Mouse (Mus musculus) forebrain, embryonic 10.5 days (tissue): ENCODE measurements around the gene Prkab2. TPM values are rescaled to one million over a fixed set of nuclear protein-coding genes. Genes with fewer than 3 reads are reported as not detected.
A peak's percentile ranks its signal among the peaks of the same experiment; 100 is the strongest.

Experiments used
- DNase-seq: peaks from one replicate; pipeline ENCODE4 v3.0.0-alpha.2; 2017; ENCODE audit warnings: low spot score; ENCODE audit errors: extremely low spot score
- H3K27ac ChIP-seq: fragments of 300-500 bp; sonication (generic); 2 replicates; pipeline ENCODE4 v1.5.1; 2016; ENCODE audit warnings: mild to moderate bottlenecking
- H3K27me3 ChIP-seq: fragments of 300-500 bp; sonication (generic); 2 replicates; pipeline ENCODE4 v1.6.1; 2016; ENCODE audit warnings: mild to moderate bottlenecking; ENCODE audit not compliant: poor library complexity, severe bottlenecking
- H3K36me3 ChIP-seq: fragments of 300-500 bp; sonication (generic); replicated peaks from 2 replicates; pipeline ENCODE4 v1.6.1; 2016; ENCODE audit warnings: mild to moderate bottlenecking, moderate library complexity
- H3K4me1 ChIP-seq: fragments of 300-500 bp; sonication (generic); 2 replicates; pipeline ENCODE4 v1.6.1; 2016
- H3K4me3 ChIP-seq: fragments of 300-500 bp; sonication (generic); 2 replicates; pipeline ENCODE4 v1.5.1; 2016; ENCODE audit warnings: mild to moderate bottlenecking, moderate library complexity
- H3K9me3 ChIP-seq: fragments of 300-500 bp; sonication (generic); 2 replicates; pipeline ENCODE4 v1.6.1; 2016; ENCODE audit warnings: mild to moderate bottlenecking, moderate library complexity
- WGBS: fragments of 180-500 bp; shearing (Covaris S2); methylation state at CpG from one replicate; pipeline ENCODE4 v1.1.7; 2016; 5-methylcytosine and 5-hydroxymethylcytosine counted together
- polyA plus RNA-seq: library from polyadenylated mRNA; unstranded; fragments of >200 nt; fragmentation: Nextera tagmentation; extraction: Ambion mirVana; gene quantifications from 2 replicates; pipeline ENCODE4 v1.2.1, GENCODE M21; 2016

Prkab2 gene
- polyA plus RNA-seq, result 7.6 and 8.5 TPM in 2 replicates

DNA sequence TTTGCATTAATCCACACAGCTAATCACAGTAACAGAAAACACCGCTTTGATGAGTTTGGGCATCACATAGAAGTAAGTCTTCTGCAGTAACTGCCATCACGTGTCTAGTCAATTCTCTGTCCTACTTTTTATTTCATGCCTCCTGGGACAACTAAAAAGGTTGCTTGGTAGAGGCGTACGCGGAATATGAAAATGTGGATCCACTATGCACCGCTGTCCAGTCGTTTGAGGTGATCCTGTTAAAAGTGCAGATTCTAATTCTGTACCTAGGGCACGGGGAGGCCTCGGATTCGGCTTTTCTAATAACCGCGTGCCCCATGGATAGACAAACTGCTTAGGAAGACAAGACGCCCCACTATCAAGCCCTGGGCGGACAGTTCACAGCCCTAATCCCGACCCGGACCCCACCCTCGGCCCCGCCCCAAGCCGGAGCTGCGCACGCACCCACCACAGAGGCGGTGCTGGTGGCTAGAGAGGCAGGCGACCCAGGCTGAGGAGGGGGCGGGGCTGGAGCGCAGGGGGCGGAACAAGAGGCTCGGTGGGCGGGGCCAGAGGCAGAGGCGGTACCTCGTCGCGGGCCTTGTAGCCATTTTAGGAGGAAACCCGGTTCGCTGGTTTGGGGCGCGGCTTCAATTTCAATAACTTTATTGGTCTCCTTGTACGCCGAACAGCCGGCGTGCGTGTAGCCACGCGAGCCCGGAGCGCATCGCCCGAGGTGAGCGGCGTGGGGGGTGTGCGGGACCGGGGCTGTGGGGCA is at the start of gene Prkab2:
TSS of gene Prkab2 (plus strand) at position 539 of the 757 bp plus-strand sequence.
- H3K27ac ChIP-seq, result peak within 1 kb of the TSS; percentile 86
- DNase-seq, result peak; percentile 100

DNA sequence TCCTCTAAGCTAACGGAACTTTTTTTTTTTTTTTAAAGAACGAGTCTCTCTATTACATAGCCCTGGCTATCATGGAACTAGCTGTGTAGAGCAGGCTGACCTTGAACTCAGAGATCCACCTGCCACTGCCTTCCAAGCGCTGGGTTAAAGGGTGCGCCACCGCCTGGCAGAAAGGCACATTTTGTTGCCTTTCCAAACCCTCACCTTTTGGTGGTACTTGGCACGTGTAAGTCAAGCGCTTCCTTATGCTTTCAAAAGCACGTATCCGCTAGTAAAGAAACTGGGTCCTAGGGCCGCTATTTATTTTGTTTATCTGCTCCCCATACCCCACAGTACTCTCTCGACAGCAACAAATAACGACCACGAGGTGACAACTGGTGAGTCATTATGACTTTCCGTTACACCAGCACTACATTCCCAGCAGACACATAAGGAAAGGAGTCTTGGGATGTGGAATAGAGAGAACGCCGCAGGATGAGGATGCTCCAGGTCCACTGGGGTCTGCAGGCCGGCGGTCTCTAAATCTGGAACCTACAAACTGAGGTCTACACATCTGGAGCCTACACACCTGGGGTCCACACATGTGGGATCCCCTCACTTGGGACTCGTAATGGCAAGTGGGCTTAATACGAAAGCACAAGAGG is 48.7 kb upstream of the Prkab2 start:
- WGBS, result 4% methylated on average over 20 of the region's 20 CpGs
- H3K4me1 ChIP-seq, result peaks cover 21% of the 10 kb centered on the region
- no peak for DNase-seq
- H3K9me3 ChIP-seq, result no peaks in the 10 kb centered on the region
- H3K27ac ChIP-seq, result peak overlapping the region; percentile 100
- H3K4me3 ChIP-seq, result peak overlapping the region; percentile 85
- peaks cover 6% of the 10 kb centered on the region; the same call in 1 of the 2 replicates for H3K27me3 ChIP-seq
- no peaks in the 10 kb centered on the region for H3K36me3 ChIP-seq

More for the DNA sequence above, at the start of gene Prkab2:
- Histone ChIP-seq H3K4me1 (peaks cover 17% of the 10 kb centered on the region), H3K9me3 (no peaks in the 10 kb centered on the region), H3K4me3 (peak within 1 kb of the TSS; percentile 80), H3K36me3 (peaks cover 8% of the 10 kb centered on the region), H3K27me3 (no peaks in the 10 kb centered on the region)
- 3% methylated on average over 51 of the region's 51 CpGs for WGBS

DNA sequence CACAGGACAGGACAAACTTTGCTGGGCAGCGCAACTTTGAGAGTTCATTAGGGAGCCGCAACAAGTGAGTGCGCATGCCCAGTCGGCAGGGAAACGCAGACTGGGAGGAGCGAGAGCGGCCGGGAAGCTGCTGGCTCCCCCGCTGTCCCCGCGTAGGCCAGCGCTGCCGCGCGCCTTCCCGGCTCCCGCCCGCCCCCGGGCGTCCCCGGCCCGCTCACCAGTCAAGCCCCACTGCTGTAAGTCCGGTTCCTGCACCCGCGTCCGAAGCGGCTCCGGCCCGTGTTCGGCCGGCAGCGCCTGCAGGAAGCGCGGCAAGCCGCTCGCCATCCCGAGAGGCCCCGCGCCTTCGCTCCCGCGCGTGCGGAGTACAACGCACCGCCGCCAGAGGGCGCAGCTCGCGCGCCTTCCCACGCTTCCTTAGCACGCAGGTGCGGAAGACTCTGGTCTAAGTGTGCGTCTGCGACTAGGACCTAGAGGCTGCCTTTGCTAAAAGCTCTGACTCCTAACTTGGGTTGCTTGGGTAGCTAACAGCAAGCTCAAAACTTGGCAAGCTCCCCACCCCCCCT is 48.1 kb upstream of the Prkab2 start, which contains the start of gene Chd1l:
TSS of gene Chd1l (minus strand) at position 359 of the 566 bp plus-strand sequence.
- DNase-seq, result peak; percentile 91
- WGBS, result under 1% methylated on average over 44 of the region's 56 CpGs
- Histone ChIP-seq H3K27me3 (peaks cover 6% of the 10 kb centered on the region; the same call in 1 of the 2 replicates), H3K27ac (peak within 1 kb of the TSS; percentile 100), H3K36me3 (no peaks in the 10 kb centered on the region), H3K4me1 (peaks cover 21% of the 10 kb centered on the region), H3K4me3 (peak within 1 kb of the TSS; percentile 85), H3K9me3 (no peaks in the 10 kb centered on the region)

DNA sequence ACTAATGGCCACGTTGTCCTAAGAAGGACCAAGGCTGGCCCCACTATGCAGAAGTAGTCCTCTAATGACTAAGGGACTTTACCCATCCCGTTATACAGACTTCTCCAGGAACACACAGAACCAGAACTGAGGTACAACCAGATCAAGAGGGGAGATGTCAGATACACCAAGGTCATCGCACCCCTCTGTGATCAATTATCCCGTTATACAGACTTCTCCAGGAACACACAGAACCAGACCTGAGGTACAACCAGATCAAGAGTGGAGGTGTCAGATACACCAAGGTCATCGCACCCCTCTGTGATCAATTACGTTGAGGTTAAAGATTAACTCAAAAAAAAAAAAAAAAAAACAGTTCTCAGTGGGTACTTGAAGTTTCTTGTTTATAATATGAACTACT is 47.0 kb upstream of the Prkab2 start:
- Histone ChIP-seq H3K9me3 (no peaks in the 10 kb centered on the region), H3K27me3 (peaks cover 6% of the 10 kb centered on the region; the same call in 1 of the 2 replicates), H3K4me1 (peaks cover 21% of the 10 kb centered on the region), H3K27ac (no peak overlapping the region), H3K36me3 (no peaks in the 10 kb centered on the region), H3K4me3 (no peak overlapping the region)
- no peak for DNase-seq
- WGBS, result 90% methylated on average over 6 of the region's 6 CpGs

DNA sequence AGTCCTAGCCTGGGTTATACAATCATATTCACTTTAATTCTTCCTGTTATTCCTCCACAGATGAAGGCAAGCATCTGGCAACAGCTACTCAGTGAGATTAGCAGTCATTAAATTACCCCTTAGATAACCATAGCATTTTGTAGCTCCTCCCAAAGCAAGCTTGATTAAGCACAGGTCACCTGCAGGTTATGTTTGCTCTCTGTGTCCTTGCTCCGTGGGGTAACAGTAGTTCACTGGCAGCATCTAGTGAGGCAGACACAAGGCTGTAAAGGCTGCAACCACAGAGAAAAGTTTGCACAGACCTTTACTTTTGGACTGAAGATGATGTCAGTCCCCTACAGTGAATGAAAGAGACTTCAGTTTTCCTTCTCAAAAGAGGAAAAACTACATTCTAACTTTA is 42.8 kb upstream of the Prkab2 start:
- H3K27ac ChIP-seq, result no peak overlapping the region
- no peak for DNase-seq
- peaks cover 6% of the 10 kb centered on the region for H3K4me1 ChIP-seq
- no peaks in the 10 kb centered on the region for H3K9me3 ChIP-seq
- H3K27me3 ChIP-seq, result peaks cover 6% of the 10 kb centered on the region; the same call in 1 of the 2 replicates
- H3K4me3 ChIP-seq, result no peak overlapping the region
- 43% methylated on average over 1 of the region's 1 CpGs for WGBS
- H3K36me3 ChIP-seq, result no peaks in the 10 kb centered on the region

DNA sequence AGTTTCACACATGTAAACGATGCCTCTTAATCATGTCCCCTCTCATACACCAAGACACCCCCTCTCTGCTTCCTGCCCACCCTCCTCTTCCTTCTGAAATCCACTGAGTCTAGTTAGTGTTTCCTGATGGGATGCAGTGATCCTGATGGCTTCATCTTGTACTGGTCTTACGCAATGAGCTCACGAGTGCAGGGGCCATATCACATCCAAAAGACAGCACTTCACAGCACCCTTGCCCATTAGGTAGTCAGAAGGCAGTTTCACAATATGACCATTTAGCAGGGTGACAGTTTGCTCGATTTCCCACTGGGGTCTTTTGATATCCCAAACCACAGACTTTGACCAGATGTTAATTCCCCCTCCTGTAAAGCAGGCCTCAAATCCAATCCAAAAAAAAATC is 42.1 kb upstream of the Prkab2 start:
- no peak for DNase-seq
- 87% methylated on average over 4 of the region's 4 CpGs for WGBS
- Histone ChIP-seq H3K27me3 (peaks cover 6% of the 10 kb centered on the region; the same call in 1 of the 2 replicates), H3K36me3 (no peaks in the 10 kb centered on the region), H3K9me3 (no peaks in the 10 kb centered on the region), H3K4me1 (no peaks in the 10 kb centered on the region), H3K4me3 (no peak overlapping the region), H3K27ac (no peak overlapping the region)

DNA sequence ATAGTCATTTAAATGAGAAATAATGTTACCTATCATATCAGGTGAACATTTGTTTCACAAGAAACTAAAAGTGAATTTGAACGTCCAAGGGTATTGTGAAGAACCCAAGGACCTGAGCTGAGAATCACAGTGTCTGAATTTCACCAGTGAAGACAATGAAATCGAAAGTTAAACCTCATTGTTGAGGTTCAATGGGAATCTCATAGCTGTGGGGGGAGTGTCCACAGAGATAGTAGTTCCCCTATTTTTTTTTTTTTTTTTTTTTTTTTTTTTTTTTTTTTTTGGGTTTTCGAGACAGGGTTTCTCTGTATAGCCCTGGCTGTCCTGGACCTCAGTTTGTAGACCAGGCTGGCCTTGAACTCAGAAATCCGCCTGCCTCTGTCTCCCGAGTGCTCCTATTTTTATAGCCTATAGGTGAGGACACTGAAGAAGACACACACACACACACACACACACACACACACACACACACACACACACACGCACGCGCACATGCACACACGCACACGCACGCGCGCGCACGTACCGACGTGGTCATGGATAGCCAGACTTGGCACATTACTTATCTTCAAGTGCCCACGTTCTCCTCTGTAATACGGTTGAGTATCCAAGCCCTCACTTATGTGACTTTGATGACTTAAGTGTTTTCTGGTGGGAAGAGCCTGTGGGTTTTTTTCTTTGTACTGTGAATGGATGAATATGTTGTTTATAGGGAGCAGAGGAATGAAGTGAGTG is 40.7 kb upstream of the Prkab2 start:
- Histone ChIP-seq H3K9me3 (no peaks in the 10 kb centered on the region), H3K4me3 (no peak overlapping the region), H3K27me3 (peaks cover 5% of the 10 kb centered on the region; the same call in 1 of the 2 replicates), H3K4me1 (no peaks in the 10 kb centered on the region), H3K27ac (no peak overlapping the region), H3K36me3 (no peaks in the 10 kb centered on the region)
- 94% methylated on average over 18 of the region's 19 CpGs for WGBS
- DNase-seq, result no peak

DNA sequence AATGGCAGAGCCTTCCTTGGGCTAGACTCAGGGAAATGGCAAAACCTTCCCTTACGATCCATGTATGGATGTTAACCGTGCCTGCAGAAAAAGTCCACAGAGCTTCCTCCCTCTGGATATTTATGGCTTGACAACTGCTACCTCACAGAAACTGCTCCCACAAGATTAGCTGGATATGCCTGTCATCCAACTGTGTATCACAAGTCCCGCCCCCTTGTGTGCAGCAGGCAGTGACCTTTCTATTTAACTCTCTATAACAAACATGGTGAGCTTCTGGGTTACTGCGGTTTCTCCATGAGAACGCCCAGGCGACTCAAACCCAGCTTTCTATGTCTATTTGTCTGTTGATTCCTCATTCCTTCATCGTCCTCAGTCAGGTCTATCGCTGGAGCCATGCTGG is 40.1 kb upstream of the Prkab2 start:
- H3K4me3 ChIP-seq, result no peak overlapping the region
- H3K36me3 ChIP-seq, result no peaks in the 10 kb centered on the region
- no peaks in the 10 kb centered on the region for H3K27me3 ChIP-seq
- H3K9me3 ChIP-seq, result no peaks in the 10 kb centered on the region
- no peaks in the 10 kb centered on the region for H3K4me1 ChIP-seq
- WGBS, result 90% methylated on average over 8 of the region's 8 CpGs
- no peak overlapping the region for H3K27ac ChIP-seq
- DNase-seq, result no peak

DNA sequence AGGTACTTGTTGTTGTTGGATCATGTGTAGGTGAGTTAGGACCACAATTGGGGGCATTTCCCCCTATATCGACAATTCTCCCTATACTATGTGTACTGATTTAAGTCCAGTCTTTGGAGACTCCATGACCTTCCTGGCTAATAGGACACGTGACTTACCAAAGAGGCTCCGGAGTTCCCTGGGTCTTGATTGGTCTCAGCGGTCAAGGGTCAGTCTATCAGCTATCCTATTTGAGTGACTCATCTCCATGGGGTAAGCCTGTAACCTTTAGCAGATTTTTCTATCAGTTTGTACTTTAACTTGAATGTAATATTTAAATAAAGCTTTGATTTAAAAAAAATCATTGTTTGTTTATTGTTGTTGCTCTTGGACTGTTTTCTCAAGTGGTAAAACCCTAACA is 37.3 kb upstream of the Prkab2 start:
- no peak for DNase-seq
- Histone ChIP-seq H3K27me3 (no peaks in the 10 kb centered on the region), H3K36me3 (no peaks in the 10 kb centered on the region), H3K4me1 (no peaks in the 10 kb centered on the region), H3K9me3 (no peaks in the 10 kb centered on the region), H3K27ac (no peak overlapping the region), H3K4me3 (no peak overlapping the region)
- 90% methylated on average over 4 of the region's 4 CpGs for WGBS

DNA sequence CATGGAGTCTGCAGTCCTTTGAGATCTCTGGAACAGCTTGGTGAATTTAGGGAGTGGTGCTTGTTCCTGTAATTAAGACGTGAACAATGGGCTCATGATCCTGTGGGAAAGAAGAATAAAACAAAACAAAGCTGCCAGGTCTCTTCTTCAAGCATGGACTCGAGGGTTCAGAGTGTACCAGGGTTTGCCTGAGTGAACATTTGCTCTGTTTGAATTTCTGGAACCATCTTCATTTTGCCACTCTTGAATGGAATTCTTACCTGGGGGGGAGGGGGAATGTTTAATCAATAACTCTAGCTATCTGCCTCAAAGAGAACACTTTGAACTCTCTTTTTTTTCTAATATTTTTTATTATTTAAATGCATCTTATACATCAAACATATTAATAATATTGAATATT is 33.4 kb upstream of the Prkab2 start:
- H3K27me3 ChIP-seq, result 0 out of 2 replicates have a peak, but pooled peaks cover 4% of the 10 kb centered on the region
- 40% methylated on average over 2 of the region's 2 CpGs for WGBS
- no peak overlapping the region for H3K27ac ChIP-seq
- no peaks in the 10 kb centered on the region for H3K36me3 ChIP-seq
- H3K4me1 ChIP-seq, result peaks cover 10% of the 10 kb centered on the region
- no peak overlapping the region for H3K4me3 ChIP-seq
- no peak for DNase-seq
- no peaks in the 10 kb centered on the region for H3K9me3 ChIP-seq

DNA sequence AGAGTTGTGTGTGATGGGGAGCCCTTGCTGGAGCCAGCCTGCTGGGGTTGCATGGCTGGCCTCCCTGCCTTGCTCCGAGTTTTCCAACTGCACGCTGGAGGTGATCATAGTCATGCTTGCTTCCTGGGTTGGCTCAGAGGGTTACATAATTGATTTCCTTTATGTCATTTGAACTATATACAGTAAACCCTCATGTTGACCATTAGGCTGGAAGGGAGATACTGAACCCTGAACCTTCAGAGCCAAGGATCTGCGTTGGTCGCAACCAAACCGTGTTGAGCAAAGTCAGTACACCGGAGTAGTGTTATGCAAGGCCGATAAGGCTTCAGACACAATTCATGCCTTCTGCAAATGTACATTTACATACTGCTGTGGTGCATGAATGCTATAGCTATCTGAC is 30.1 kb upstream of the Prkab2 start:
- Histone ChIP-seq H3K36me3 (no peaks in the 10 kb centered on the region), H3K4me1 (peaks cover 10% of the 10 kb centered on the region), H3K27ac (no peak overlapping the region), H3K9me3 (no peaks in the 10 kb centered on the region), H3K4me3 (peak overlapping the region; percentile 48; the same call in 1 of the 2 replicates), H3K27me3 (peaks cover 8% of the 10 kb centered on the region; the same call in 1 of the 2 replicates)
- DNase-seq, result no peak
- 84% methylated on average over 7 of the region's 7 CpGs for WGBS

DNA sequence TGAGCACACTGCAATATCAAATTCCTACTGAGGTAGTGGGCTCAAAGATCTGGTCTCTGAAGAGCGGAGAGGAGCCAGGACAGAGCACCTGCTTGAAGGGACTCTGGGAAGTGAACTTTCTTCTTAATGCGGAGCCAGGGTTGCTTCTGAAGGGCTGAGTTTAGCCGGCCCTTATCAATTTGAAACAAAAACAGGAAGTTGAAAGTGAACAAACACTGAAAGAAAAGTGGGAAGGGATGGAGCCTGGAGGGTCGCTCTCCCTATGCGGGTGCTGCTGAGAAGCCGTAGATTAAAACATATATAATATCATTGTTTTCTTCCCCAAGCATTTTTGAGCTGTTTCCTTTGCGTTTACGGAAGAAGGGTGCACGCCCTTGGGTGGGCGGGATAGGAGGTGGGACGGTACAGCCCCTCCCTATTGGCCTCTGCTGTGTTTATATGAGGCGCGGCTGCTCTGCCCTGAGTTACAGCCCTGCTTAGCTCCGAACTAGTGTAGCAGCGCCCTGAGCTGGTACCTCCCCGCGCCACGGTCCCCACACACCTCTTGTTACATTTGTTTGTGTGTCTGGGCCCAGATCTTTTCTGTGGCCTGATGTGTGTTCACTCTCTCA is 29.5 kb upstream of the Prkab2 start, which contains the start of gene Fmo5:
TSS of gene Fmo5 (plus strand) at position 414 of the 611 bp plus-strand sequence.
- H3K27me3 ChIP-seq, result peaks cover 8% of the 10 kb centered on the region; the same call in 1 of the 2 replicates
- H3K36me3 ChIP-seq, result no peaks in the 10 kb centered on the region
- WGBS, result 4% methylated on average over 18 of the region's 18 CpGs
- DNase-seq, result no peak
- H3K4me3 ChIP-seq, result peak within 1 kb of the TSS; percentile 48
- H3K4me1 ChIP-seq, result peaks cover 10% of the 10 kb centered on the region
- H3K9me3 ChIP-seq, result no peaks in the 10 kb centered on the region
- H3K27ac ChIP-seq, result peak within 1 kb of the TSS; percentile 51; the same call in 1 of the 2 replicates
